Mouse (Mus musculus): Measurements from ENCODE around the gene Svs3a. TPM values are rescaled to one million over a fixed set of nuclear protein-coding genes. Genes with fewer than 3 reads are reported as not detected.

Gene Svs3a
- total RNA-seq (2023), result not detected

DNA sequence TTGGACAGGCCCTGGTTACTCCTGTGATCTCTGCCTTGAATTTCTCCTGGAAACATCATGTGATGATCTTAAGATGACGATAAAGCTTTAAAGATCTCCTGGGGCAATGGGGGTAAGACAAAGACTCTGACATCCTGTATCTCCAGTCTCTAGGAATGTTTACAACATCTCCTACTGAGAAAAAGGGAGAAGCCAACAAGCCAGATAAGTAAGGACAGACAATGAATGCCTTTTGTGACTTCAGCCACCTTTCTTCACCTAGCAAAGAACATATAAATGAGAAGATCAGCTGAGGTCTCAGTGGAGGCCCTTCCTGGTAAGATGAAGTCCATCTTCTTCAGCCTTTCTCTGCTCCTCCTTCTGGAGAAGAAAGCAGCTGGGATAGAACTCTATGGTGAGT lies at the start of gene Svs3a:
TSS of gene Svs3a (plus strand) at position 301 of the 400 bp plus-strand sequence.

GRCm38 (mm10) chr2:164256540-164256939 lies 32.5 kb upstream of the Svs3a start, which contains the start of gene Svs3b:
Svs3b (minus strand) TSS chr2:164256640.

GRCm38 (mm10) chr2:164278359-164278758 lies 10.7 kb upstream of the Svs3a start, which contains the start of gene Svs4:
Svs4 (minus strand) TSS chr2:164278459.

GRCm38 (mm10) chr2:164316451-164316850 lies 27.4 kb downstream of the Svs3a start, which contains the start of gene Svs6:
Svs6 (plus strand) TSS chr2:164316751.

DNA sequence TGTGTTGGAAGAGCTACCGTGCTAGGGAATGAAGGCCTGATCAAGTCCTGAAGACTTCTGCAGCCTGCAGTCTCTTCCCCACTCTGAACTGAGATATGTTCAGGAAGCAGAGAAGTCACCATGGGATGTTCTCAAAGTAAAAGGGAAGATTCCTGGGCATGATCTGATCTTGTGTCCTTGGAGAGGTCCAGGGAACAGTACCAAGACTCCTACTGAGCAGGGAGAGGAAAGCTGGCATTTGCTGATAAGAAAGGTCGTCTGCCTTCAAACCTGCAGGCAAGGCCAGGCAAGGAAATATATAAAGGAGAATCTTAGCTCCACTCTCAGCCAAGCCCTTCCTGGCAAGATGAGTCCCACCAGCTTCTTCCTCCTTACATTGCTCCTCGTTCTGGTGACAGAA lies 43.4 kb downstream of the Svs3a start, which contains the start of gene Svs5:
TSS of gene Svs5 (plus strand) at position 301 of the 400 bp plus-strand sequence.

Other genes starting within 250 kb of the Svs3a start
- 287 TPM for gene Stk4, start 218.9 kb upstream of the Svs3a start, total RNA-seq (2023)
- gene Tomm34, start 218.1 kb upstream of the Svs3a start, total RNA-seq (2023), result 71.6 TPM
- not detected for gene Kcns1, start 118.2 kb upstream of the Svs3a start, total RNA-seq (2023)
- gene Wfdc5, start 106.5 kb upstream of the Svs3a start, total RNA-seq (2023), result not detected
- gene Wfdc12, start 98.7 kb upstream of the Svs3a start, total RNA-seq (2023), result not detected
- gene Wfdc15a, start 89.1 kb upstream of the Svs3a start, total RNA-seq (2023), result not detected
- gene Wfdc15b, start 67.6 kb upstream of the Svs3a start, total RNA-seq (2023), result not detected
- gene Svs2, start 50.8 kb upstream of the Svs3a start, total RNA-seq (2023), result not detected
- gene Svs3b, start 32.6 kb upstream of the Svs3a start, total RNA-seq (2023), result not detected
- not detected for gene Svs4, start 10.8 kb upstream of the Svs3a start, total RNA-seq (2023)
- gene Svs6, start 27.5 kb downstream of the Svs3a start, total RNA-seq (2023), result not detected
- not detected for gene Svs5, start 43.5 kb downstream of the Svs3a start, total RNA-seq (2023)
- gene Slpi, start 99.8 kb downstream of the Svs3a start, total RNA-seq (2023), result 3.9 TPM
- not detected for gene Rbpjl, start 113.9 kb downstream of the Svs3a start, total RNA-seq (2023)
- not detected for gene Matn4, start 115.9 kb downstream of the Svs3a start, total RNA-seq (2023)
- 11.7 TPM for gene Sdc4, start 154.6 kb downstream of the Svs3a start, total RNA-seq (2023)
- gene Sys1, start 167.7 kb downstream of the Svs3a start, total RNA-seq (2023), result 44.3 TPM
- 6.3 TPM for gene Gm20458, start 171.7 kb downstream of the Svs3a start, total RNA-seq (2023)
- gene Trp53tg5, start 184.5 kb downstream of the Svs3a start, total RNA-seq (2023), result not detected
- gene Dbndd2, start 196.8 kb downstream of the Svs3a start, total RNA-seq (2023), result 5.1 TPM
- gene Pigt, start 208.3 kb downstream of the Svs3a start, total RNA-seq (2023), result 56.1 TPM